Mouse (Mus musculus) olfactory bulb, adult 2 months (tissue): ENCODE data around the gene Rab29.

Experiments used
- CTCF ChIP-seq: fragments of 200-500 bp; IDR thresholded peaks from 2 replicates; pipeline ENCODE4 v1.5.1; 2012; ENCODE audit warnings: low read depth, mild to moderate bottlenecking, low read length, moderate library complexity; ENCODE audit not compliant: insufficient read depth
- POLR2A ChIP-seq: fragments of 200-500 bp; IDR thresholded peaks from 2 replicates; pipeline ENCODE4 v1.6.1; 2012; ENCODE audit warnings: mild to moderate bottlenecking, low read depth, low read length, moderate library complexity; ENCODE audit not compliant: insufficient read depth

GRCm38 (mm10) chr1:131902679-131903078 lies 35.7 kb downstream of the Rab29 start:
- no peak for TF ChIP-seq CTCF
- TF ChIP-seq POLR2A = no peak
